14 mouse cellular contexts compared by ENCODE assay signal in genomic region chr7:37466477-37467243, GRCm38 (mm10).
A peak's percentile ranks its signal among the peaks of the same experiment; 100 is the strongest.
DNase-seq lines count a peak whose midpoint lies in the region; ATAC-seq and TF ChIP-seq lines count a peak whose summit lies in the region.
"Had no signal": no experiment of that assay in that cellular context is flagged by ENCODE, and none has a peak within 500 bp of the region (broad histone marks: within the 10 kb centered on the region; RNA-seq: fewer than 3 reads in every experiment).

No protein-coding gene starts in this region.

- no peak overlapping the region for H3K4me3 ChIP-seq in kidney, embryonic 14.5 days (ENCODE audit: low read length)
- H3K4me3 ChIP-seq in ES-Bruce4 (ENCODE audit: low read depth, low read length) = no peak overlapping the region
- no peak overlapping the region for H3K4me3 ChIP-seq in cortical plate, adult 2 months (ENCODE audit: insufficient read depth, low read length)
- no peak overlapping the region for H3K4me3 ChIP-seq in intestine, postnatal 0 days (ENCODE audit: low read depth, low read length)

- no peak overlapping the region for H3K9ac ChIP-seq in kidney, embryonic 14.5 days (ENCODE audit: low read depth, low read length)
- H3K9ac ChIP-seq in ES-Bruce4 (ENCODE audit: low read depth, poor library complexity, severe bottlenecking) = no peak overlapping the region
- H3K9ac ChIP-seq in intestine, postnatal 0 days (ENCODE audit: low read depth, low read length) = no peak overlapping the region

- no peak for TF ChIP-seq CTCF in ES-Bruce4 (IDR thresholded peaks at IDR 0.05; ENCODE audit: low read depth, low read length)
- TF ChIP-seq CTCF in cortical plate, adult 2 months (IDR thresholded peaks at IDR 0.05; ENCODE audit: extremely low read depth, insufficient read depth, low read length) = no peak
- no peak for TF ChIP-seq CTCF in intestine, postnatal 0 days (IDR thresholded peaks at IDR 0.05; ENCODE audit: low read depth)

- H3K36me3 ChIP-seq in kidney, embryonic 14.5 days (ENCODE audit: control insufficient read depth, insufficient read depth, low read length) = no peaks in the 10 kb centered on the region
- H3K36me3 ChIP-seq in ES-Bruce4 (ENCODE audit: control insufficient read depth, insufficient read depth, low read length, poor library complexity, severe bottlenecking) = no peaks in the 10 kb centered on the region
- no peaks in the 10 kb centered on the region for H3K36me3 ChIP-seq in intestine, postnatal 0 days (ENCODE audit: control insufficient read depth, insufficient read depth)

- peaks cover 9% of the 10 kb centered on the region for H3K4me1 ChIP-seq in kidney, embryonic 14.5 days (ENCODE audit: control insufficient read depth, insufficient read depth, low read length)
- peaks cover 11% of the 10 kb centered on the region for H3K4me1 ChIP-seq in ES-Bruce4 (ENCODE audit: control insufficient read depth, insufficient read depth, low read length)
- H3K4me1 ChIP-seq in cortical plate, adult 2 months (ENCODE audit: control insufficient read depth, insufficient read depth, low read length) = no peaks in the 10 kb centered on the region
- H3K4me1 ChIP-seq in intestine, postnatal 0 days (replicated peaks; ENCODE audit: control insufficient read depth, insufficient read depth, low read length) = no peaks in the 10 kb centered on the region

- ATAC-seq in kidney, embryonic 14.5 days (ENCODE audit: low FRiP score, low TSS enrichment) = peak; percentile 16; the same call in 1 of the 2 replicates
- peak; percentile 22; the same call in 1 of the 2 replicates for ATAC-seq in intestine, postnatal 0 days
- ATAC-seq: CD4-positive, CD25-positive, alpha-beta regulatory T cell, adult 4 months had no signal

- H3K27ac ChIP-seq in kidney, embryonic 14.5 days (ENCODE audit: low read depth, low read length) = no peak overlapping the region
- 0 out of 2 replicates have a peak overlapping the region, but pooled peaks have one; percentile 26 for H3K27ac ChIP-seq in ES-Bruce4 (ENCODE audit: insufficient read depth, low read length)
- H3K27ac ChIP-seq in cortical plate, adult 2 months (ENCODE audit: insufficient read depth, low read length) = 0 out of 2 replicates have a peak overlapping the region, but pooled peaks have one; percentile 39
- no peak overlapping the region for H3K27ac ChIP-seq in intestine, postnatal 0 days (ENCODE audit: low read depth, low read length)

- 35% methylated on average over 9 of the region's 9 CpGs for WGBS in kidney, embryonic 14.5 days
- 48% methylated on average over 9 of the region's 9 CpGs for WGBS in intestine, postnatal 0 days

- H3K4me2 ChIP-seq in kidney, embryonic 14.5 days (replicated peaks; ENCODE audit: low read depth, low read length) = no peak overlapping the region
- no peak overlapping the region for H3K4me2 ChIP-seq in intestine, postnatal 0 days (replicated peaks; ENCODE audit: low read depth)

- no peak for TF ChIP-seq POLR2A in ES-Bruce4 (IDR thresholded peaks at IDR 0.05; ENCODE audit: insufficient read depth, low read length)
- TF ChIP-seq POLR2A in cortical plate, adult 2 months (IDR thresholded peaks at IDR 0.05; ENCODE audit: extremely low read depth, insufficient read depth, low read length) = no peak

- DNase-seq in kidney, postnatal 25 days = no peak
- no peak for DNase-seq in layer of hippocampus, postnatal 10 days (ENCODE audit: low spot score in 2 of 2)
- DNase-seq in spleen, adult 18-20 months = no peak
- DNase-seq in adrenal gland, postnatal 25 days = no peak
- DNase-seq: adrenal gland, postnatal 14 days; gastrocnemius, postnatal 25 days; kidney, postnatal 10 days; lung, postnatal 14 days; right cerebral cortex, postnatal 14 days had no signal

- TF ChIP-seq EP300 in ES-Bruce4 (IDR thresholded peaks at IDR 0.05; ENCODE audit: insufficient read depth, low read depth, low read length) = peak; percentile 73; the same call in 1 of the 2 replicates

- no peaks in the 10 kb centered on the region for H3K9me3 ChIP-seq in kidney, embryonic 14.5 days (ENCODE audit: control insufficient read depth, low read length)
- peaks cover 5% of the 10 kb centered on the region; the same call in 1 of the 2 replicates for H3K9me3 ChIP-seq in ES-Bruce4 (replicated peaks; ENCODE audit: control insufficient read depth, insufficient read depth, low read length, poor library complexity, severe bottlenecking)
- no peaks in the 10 kb centered on the region for H3K9me3 ChIP-seq in intestine, postnatal 0 days (ENCODE audit: control insufficient read depth)

- no peaks in the 10 kb centered on the region for H3K27me3 ChIP-seq in kidney, embryonic 14.5 days (ENCODE audit: control insufficient read depth, insufficient read depth, low read length)
- H3K27me3 ChIP-seq in ES-Bruce4 (ENCODE audit: control insufficient read depth, insufficient read depth, low read length, poor library complexity, severe bottlenecking) = no peaks in the 10 kb centered on the region
- no peaks in the 10 kb centered on the region for H3K27me3 ChIP-seq in intestine, postnatal 0 days (replicated peaks; ENCODE audit: control insufficient read depth, insufficient read depth, low read length)

Comparison
In these comparisons a context has a peak if more than half of its experiments do, and no peak if none do; other contexts are left out.
1. H3K27ac ChIP-seq: peak in ES-Bruce4 (single experiment) and cortical plate, adult 2 months (single experiment); none in kidney, embryonic 14.5 days (single experiment) and intestine, postnatal 0 days (single experiment).